Mouse (Mus musculus) G1E (cell line): ENCODE measurements around the gene Ermp1. TPM values are rescaled to one million over a fixed set of nuclear protein-coding genes. Genes with fewer than 3 reads are reported as not detected.
A peak's percentile ranks its signal among the peaks of the same experiment; 100 is the strongest.

Experiments used
- ATAC-seq: 2 replicates; pipeline ENCODE4 v1.8.0; 2016; ENCODE audit warnings: mild to moderate bottlenecking; ENCODE audit not compliant: insufficient number of reproducible peaks, poor library complexity, low FRiP score, severe bottlenecking; ENCODE audit errors: extremely low read depth
- DNase-seq: peaks from one replicate; pipeline ENCODE4 v3.0.0; 2012; ENCODE audit warnings: low spot score
- H3K27me3 ChIP-seq: 2 replicates; pipeline ENCODE4 v1.6.1; 2012; ENCODE audit warnings: mild to moderate bottlenecking, low read length, inconsistent platforms; ENCODE audit not compliant: insufficient read depth
- H3K36me3 ChIP-seq: replicated peaks from 2 replicates; pipeline ENCODE3; 2012; ENCODE audit warnings: mild to moderate bottlenecking, inconsistent platforms
- H3K4me1 ChIP-seq: 2 replicates; pipeline ENCODE4 v1.6.1; 2012; ENCODE audit warnings: low read depth, low read length, inconsistent platforms, mixed read lengths; ENCODE audit not compliant: insufficient read depth
- H3K4me3 ChIP-seq: 2 replicates; pipeline ENCODE4 v1.5.1; 2012; ENCODE audit warnings: low read depth, mild to moderate bottlenecking, inconsistent platforms, low read length, moderate library complexity, mixed read lengths
- H3K9me3 ChIP-seq: replicated peaks from 2 replicates; pipeline ENCODE4 v1.6.1; 2012; ENCODE audit warnings: inconsistent platforms
- CTCF ChIP-seq: IDR thresholded peaks from 2 replicates; pipeline ENCODE4 v1.5.1; 2012; ENCODE audit warnings: low read depth, low read length, inconsistent platforms, mixed read lengths
- GATA1 ChIP-seq: IDR thresholded peaks from 2 replicates; pipeline ENCODE4 v1.6.1; 2012; ENCODE audit warnings: borderline replicate concordance, low read length, inconsistent platforms, mixed read lengths
- GATA2 ChIP-seq: IDR thresholded peaks from 2 replicates; pipeline ENCODE4 v1.6.1; 2012; ENCODE audit warnings: low read depth, low read length, inconsistent platforms, borderline replicate concordance
- POLR2AphosphoS5 ChIP-seq: IDR thresholded peaks from 2 replicates; pipeline ENCODE4 v1.6.1; 2012; ENCODE audit warnings: low read depth, low read length, inconsistent platforms; ENCODE audit not compliant: insufficient replicate concordance
- TAL1 ChIP-seq: conservative IDR thresholded peaks from 2 replicates; pipeline ENCODE4 v1.6.1; 2012; ENCODE audit warnings: low read depth, low read length, inconsistent platforms, mixed read lengths
- polyA plus RNA-seq: library from polyadenylated mRNA; stranded (reverse); fragments of >175 nt; gene quantifications from 2 replicates; pipeline ENCODE4 v1.2.3, GENCODE M21; 2012
- total RNA-seq, 2 experiments: library from RNA; stranded (forward) in 1 of 2; stranded (reverse) in 1 of 2; fragments of 200-1000 nt in 1 of 2; fragments of >200 nt in 1 of 2; fragmentation: Nextera tagmentation in 1 of 2; gene quantifications; 2 replicates each; pipeline ENCODE4 v1.2.3; 2014 to 2017

The Ermp1 gene
- total and polyA plus RNA-seq, 3 experiments: 11.4 to 22.6 (median 19.3) TPM

GRCm38 (mm10) chr19:29680182-29681152 is 32.3 kb upstream of the Ermp1 start:
- Histone ChIP-seq H3K4me3 (no peak overlapping the region), H3K9me3 (peaks cover 39% of the 10 kb centered on the region), H3K4me1 (peaks cover under 1% of the 10 kb centered on the region; the same call in 1 of the 2 replicates), H3K27me3 (no peaks in the 10 kb centered on the region), H3K36me3 (no peaks in the 10 kb centered on the region)
- no peak for TF ChIP-seq CTCF
- TF ChIP-seq GATA1: no peak
- no peak for TF ChIP-seq TAL1
- TF ChIP-seq GATA2: no peak
- TF ChIP-seq POLR2AphosphoS5: no peak
- ATAC-seq (peak; percentile 49), DNase-seq (no peak)

GRCm38 (mm10) chr19:29678181-29678778 is 30.1 kb upstream of the Ermp1 start:
- Histone ChIP-seq H3K4me3 (no peak overlapping the region), H3K9me3 (peaks cover 18% of the 10 kb centered on the region), H3K27me3 (peaks cover 5% of the 10 kb centered on the region; the same call in 1 of the 2 replicates), H3K4me1 (peaks cover 3% of the 10 kb centered on the region; the same call in 1 of the 2 replicates), H3K36me3 (no peaks in the 10 kb centered on the region)
- ATAC-seq (no peak), DNase-seq (no peak)
- TF ChIP-seq POLR2AphosphoS5: no peak
- no peak for TF ChIP-seq CTCF
- TF ChIP-seq GATA1: no peak
- TF ChIP-seq TAL1: no peak
- TF ChIP-seq GATA2: no peak

- Histone ChIP-seq H3K27me3 (peaks cover 5% of the 10 kb centered on the region; the same call in 1 of the 2 replicates), H3K9me3 (peaks cover 8% of the 10 kb centered on the region), H3K4me1 (peaks cover 3% of the 10 kb centered on the region; the same call in 1 of the 2 replicates), H3K4me3 (no peak overlapping the region), H3K36me3 (no peaks in the 10 kb centered on the region)
- no peak for TF ChIP-seq CTCF
- DNase-seq: no peak
- ATAC-seq: no peak
Observed at GRCm38 (mm10) chr19:29676479-29677193, 28.4 kb upstream of the Ermp1 start.

GRCm38 (mm10) chr19:29675562-29676078 is 27.4 kb upstream of the Ermp1 start:
- H3K36me3 ChIP-seq: no peaks in the 10 kb centered on the region
- peaks cover 5% of the 10 kb centered on the region; the same call in 1 of the 2 replicates for H3K27me3 ChIP-seq
- ATAC-seq (no peak), DNase-seq (no peak)
- H3K9me3 ChIP-seq: 0 out of 2 replicates have a peak, but pooled peaks cover 2% of the 10 kb centered on the region
- peaks cover 3% of the 10 kb centered on the region; the same call in 1 of the 2 replicates for H3K4me1 ChIP-seq
- TF ChIP-seq POLR2AphosphoS5 (no peak), TAL1 (no peak), GATA2 (no peak), GATA1 (no peak), CTCF (no peak)
- H3K4me3 ChIP-seq: no peak overlapping the region

GRCm38 (mm10) chr19:29674946-29675345 is 26.7 kb upstream of the Ermp1 start:
- Histone ChIP-seq H3K36me3 (no peaks in the 10 kb centered on the region), H3K9me3 (no peaks in the 10 kb centered on the region), H3K27me3 (peaks cover 5% of the 10 kb centered on the region; the same call in 1 of the 2 replicates), H3K4me3 (no peak overlapping the region), H3K4me1 (peaks cover 3% of the 10 kb centered on the region; the same call in 1 of the 2 replicates)
- TF ChIP-seq CTCF (no peak), GATA2 (no peak), GATA1 (no peak), POLR2AphosphoS5 (no peak), TAL1 (no peak)
- DNase-seq: no peak
- no peak for ATAC-seq

GRCm38 (mm10) chr19:29672660-29673059 is 24.4 kb upstream of the Ermp1 start:
- no peaks in the 10 kb centered on the region for H3K9me3 ChIP-seq
- peaks cover 13% of the 10 kb centered on the region for H3K27me3 ChIP-seq
- DNase-seq (no peak), ATAC-seq (no peak)
- peaks cover 3% of the 10 kb centered on the region; the same call in 1 of the 2 replicates for H3K4me1 ChIP-seq
- no peak overlapping the region for H3K4me3 ChIP-seq
- no peaks in the 10 kb centered on the region for H3K36me3 ChIP-seq
- no peak for TF ChIP-seq CTCF
- TF ChIP-seq POLR2AphosphoS5: no peak
- no peak for TF ChIP-seq GATA1
- no peak for TF ChIP-seq GATA2
- no peak for TF ChIP-seq TAL1
